Mouse (Mus musculus) retina, postnatal 1 day (tissue): Measurements from ENCODE around the gene Zfp626.
"Not testable (repeated sequence)": the region's sequence is repeated elsewhere in the genome, so short reads cannot be mapped to it uniquely, and the experiment has no call there.

Experiments used
- DNase-seq: peaks from one replicate; pipeline ENCODE4 v3.0.0-alpha.2; 2012

Zfp626 gene

GRCm38 (mm10) chr7:27860396-27861235, 53.6 kb downstream of the Zfp626 start:
- peak; percentile 86 for DNase-seq

DNA sequence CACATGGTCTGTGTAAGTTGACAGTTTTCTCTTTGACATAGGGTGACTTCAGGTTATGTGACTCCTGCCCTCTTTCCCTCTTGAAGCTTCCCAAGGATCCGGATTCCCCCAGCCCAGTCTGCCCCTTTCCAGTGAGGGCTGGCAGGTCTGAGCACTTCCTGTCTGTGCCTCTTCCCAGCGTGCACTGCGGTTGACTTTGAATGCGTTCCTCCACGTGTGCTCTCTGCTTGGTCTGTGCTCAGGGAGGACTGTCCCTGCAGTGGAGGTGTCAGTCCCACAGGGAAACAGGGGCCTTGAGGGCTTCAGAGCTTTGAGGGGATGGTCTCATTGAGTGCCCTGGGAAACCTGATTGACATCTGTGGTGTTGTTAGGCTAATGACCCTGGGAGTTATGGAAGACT, 55.6 kb downstream of the Zfp626 start:
- DNase-seq: not testable (repeated sequence)
